Mouse (Mus musculus): ENCODE data around the gene Krtcap3. TPM values are rescaled to one million over a fixed set of nuclear protein-coding genes. Genes with fewer than 3 reads are reported as not detected.

Krtcap3 gene
- polyA plus RNA-seq, 1 experiment from 2014 or later = 2.6 TPM

DNA sequence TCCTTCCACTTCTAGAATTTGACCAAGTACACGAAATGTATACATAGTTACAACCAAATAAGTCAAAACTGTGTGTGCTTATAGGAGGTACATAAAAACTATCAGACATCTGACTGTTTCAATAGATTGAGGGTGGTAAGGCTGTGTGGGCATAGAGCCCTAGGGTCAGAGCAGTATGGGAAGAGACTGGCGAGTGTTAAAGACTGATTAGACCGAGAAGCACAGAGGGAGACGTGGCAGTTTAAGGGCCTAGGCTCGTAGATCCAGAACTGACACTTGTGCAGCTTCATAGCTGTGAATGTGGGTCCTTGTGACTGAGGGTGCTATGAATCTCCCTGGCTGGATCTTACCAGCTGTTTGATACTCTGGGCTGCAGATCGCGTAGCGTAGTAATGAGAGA, 3.4 kb downstream of the Krtcap3 start:
- no peak for ATAC-seq (ENCODE audit: low FRiP score, low read depth)

DNA sequence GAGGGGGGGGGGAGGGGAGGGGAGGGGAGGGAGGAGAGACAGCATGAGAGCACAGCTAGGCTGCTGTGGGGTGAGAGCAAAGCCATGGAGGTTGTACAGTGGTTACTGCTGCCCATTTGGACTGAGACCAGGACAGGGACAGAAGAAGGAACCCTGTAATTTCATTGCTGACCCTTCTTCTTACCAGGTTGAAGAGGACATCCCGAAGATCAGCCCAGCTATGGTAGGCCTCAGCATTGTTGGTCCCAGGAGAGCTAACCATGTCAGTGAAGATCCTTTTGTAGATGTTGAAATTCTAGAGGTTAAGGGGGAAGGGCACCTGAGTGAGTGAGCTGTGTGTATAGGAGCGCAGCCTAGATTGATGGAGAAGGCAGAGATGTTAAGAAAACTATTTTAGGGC, 3.9 kb downstream of the Krtcap3 start:
- WGBS = 97% methylated on average over 2 of the region's 2 CpGs
- peaks cover 61% of the 10 kb centered on the region for H3K36me3 ChIP-seq
- no peaks in the 10 kb centered on the region for H3K27me3 ChIP-seq
- no peak overlapping the region for H3K9ac ChIP-seq
- peaks cover 6% of the 10 kb centered on the region; the same call in 1 of the 2 replicates for H3K4me1 ChIP-seq (replicated peaks)
- no peak overlapping the region for H3K27ac ChIP-seq (replicated peaks)
- H3K4me2 ChIP-seq = no peak overlapping the region
- no peak for ATAC-seq (ENCODE audit: low FRiP score, low read depth)
- no peaks in the 10 kb centered on the region for H3K9me3 ChIP-seq
- H3K4me3 ChIP-seq = no peak overlapping the region

More for the DNA sequence above, 3.4 kb downstream of the Krtcap3 start:
- Histone ChIP-seq H3K4me1 (replicated peaks) (peaks cover 6% of the 10 kb centered on the region; the same call in 1 of the 2 replicates), H3K36me3 (peaks cover 61% of the 10 kb centered on the region), H3K27me3 (no peaks in the 10 kb centered on the region), H3K9ac (no peak overlapping the region), H3K9me3 (no peaks in the 10 kb centered on the region), H3K27ac (replicated peaks) (no peak overlapping the region), H3K4me3 (no peak overlapping the region), H3K4me2 (no peak overlapping the region)
- WGBS = 90% methylated on average over 8 of the region's 8 CpGs

DNA sequence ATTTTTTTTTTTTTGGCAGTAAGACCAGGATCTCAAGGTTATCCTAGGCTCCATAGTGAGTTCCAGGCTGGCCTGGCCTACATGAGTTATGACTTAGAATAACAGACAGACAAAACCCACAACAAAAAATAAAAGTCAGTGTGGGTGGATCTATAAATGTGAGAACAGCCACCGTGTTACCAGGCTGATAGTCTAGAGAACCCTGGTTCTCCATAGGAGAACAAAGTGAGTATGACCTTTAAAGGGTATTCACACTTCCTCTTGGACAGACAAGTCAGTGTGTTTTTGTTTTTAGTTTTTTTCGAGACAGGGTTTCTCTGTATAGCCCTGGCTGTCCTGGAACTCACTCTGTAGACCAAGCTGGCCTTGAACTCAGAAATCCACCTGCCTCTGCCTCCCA, 4.5 kb downstream of the Krtcap3 start:
- H3K4me1 ChIP-seq (replicated peaks) = peaks cover 6% of the 10 kb centered on the region; the same call in 1 of the 2 replicates
- no peak overlapping the region for H3K4me3 ChIP-seq
- H3K9ac ChIP-seq = no peak overlapping the region
- H3K9me3 ChIP-seq = no peaks in the 10 kb centered on the region
- H3K4me2 ChIP-seq = no peak overlapping the region
- no peaks in the 10 kb centered on the region for H3K27me3 ChIP-seq
- H3K36me3 ChIP-seq = peaks cover 61% of the 10 kb centered on the region
- no peak for ATAC-seq (ENCODE audit: low FRiP score, low read depth)
- WGBS = 87% methylated on average over 2 of the region's 2 CpGs
- H3K27ac ChIP-seq (replicated peaks) = no peak overlapping the region

DNA sequence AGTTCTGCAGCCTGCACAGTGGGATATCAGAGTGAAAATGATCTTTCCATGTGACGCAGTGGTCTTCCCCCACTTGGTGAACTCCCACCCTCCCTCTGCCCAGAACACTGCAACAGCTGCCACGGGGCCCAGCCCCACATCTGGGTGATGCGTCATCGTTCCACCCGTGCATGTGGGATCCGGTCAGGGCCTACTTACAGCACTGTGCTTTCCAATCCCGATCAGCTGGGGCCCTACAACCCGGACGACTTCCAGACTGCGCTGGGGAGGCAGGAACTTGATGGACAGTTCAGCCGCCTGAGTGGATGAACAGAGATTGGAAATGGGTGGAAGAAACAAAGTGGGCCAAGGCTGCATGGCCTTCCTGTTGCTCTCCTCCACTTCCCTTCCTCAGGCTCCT, 6.1 kb downstream of the Krtcap3 start:
- no peaks in the 10 kb centered on the region for H3K4me1 ChIP-seq (replicated peaks)
- WGBS = 89% methylated on average over 11 of the region's 11 CpGs
- H3K27me3 ChIP-seq = no peaks in the 10 kb centered on the region
- H3K9me3 ChIP-seq = no peaks in the 10 kb centered on the region
- ATAC-seq (ENCODE audit: low FRiP score, low read depth) = no peak
- H3K4me3 ChIP-seq = no peak overlapping the region
- H3K4me2 ChIP-seq = no peak overlapping the region
- no peak overlapping the region for H3K9ac ChIP-seq
- H3K27ac ChIP-seq (replicated peaks) = no peak overlapping the region
- H3K36me3 ChIP-seq = peaks cover 64% of the 10 kb centered on the region

DNA sequence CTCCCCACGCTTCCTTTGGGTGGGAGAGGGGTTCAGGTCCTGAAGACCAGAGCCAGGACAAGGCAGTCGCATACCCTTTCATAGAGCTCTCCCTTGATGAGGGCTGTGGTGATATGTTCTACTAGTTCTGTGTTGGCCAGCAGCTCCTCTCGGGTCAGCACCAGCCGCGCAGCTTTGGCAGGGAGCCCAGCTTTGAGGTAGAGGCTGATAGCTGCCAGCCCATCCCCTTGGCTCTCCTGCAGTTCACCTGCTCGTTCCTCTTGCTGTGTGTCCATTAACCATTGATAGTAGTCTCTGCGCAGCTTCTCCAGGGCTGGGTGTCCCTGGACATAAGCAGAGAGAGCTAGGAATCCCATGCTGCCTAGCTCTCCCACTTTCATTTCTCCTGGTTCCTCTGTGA, 14.6 kb downstream of the Krtcap3 start:
- no peaks in the 10 kb centered on the region for H3K4me1 ChIP-seq (replicated peaks)
- peaks cover 82% of the 10 kb centered on the region for H3K36me3 ChIP-seq
- no peak overlapping the region for H3K4me3 ChIP-seq
- ATAC-seq (ENCODE audit: low FRiP score, low read depth) = no peak
- no peaks in the 10 kb centered on the region for H3K9me3 ChIP-seq
- WGBS = 87% methylated on average over 7 of the region's 7 CpGs
- H3K27ac ChIP-seq (replicated peaks) = no peak overlapping the region
- H3K9ac ChIP-seq = no peak overlapping the region
- no peak overlapping the region for H3K4me2 ChIP-seq
- H3K27me3 ChIP-seq = no peaks in the 10 kb centered on the region

DNA sequence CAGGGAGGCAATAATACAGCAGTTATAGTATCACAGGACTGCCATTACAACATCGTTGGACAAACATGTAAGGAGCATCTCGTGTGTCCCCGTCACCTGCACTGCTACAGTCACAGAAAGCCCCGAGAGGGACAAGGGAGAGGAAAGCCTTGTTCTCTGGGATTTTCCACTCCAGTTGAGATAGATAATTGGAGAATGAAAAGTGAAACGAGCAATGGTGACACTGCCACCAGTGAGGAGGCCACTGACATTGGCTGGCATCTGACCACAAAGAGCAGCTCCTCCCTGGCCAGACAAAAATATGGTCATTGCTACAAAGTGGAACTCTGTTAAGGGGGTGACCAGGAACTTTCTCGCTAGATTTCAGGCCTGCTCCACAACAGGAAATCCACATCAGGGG, 16.2 kb downstream of the Krtcap3 start:
- no peaks in the 10 kb centered on the region for H3K27me3 ChIP-seq
- no peak overlapping the region for H3K27ac ChIP-seq (replicated peaks)
- H3K4me3 ChIP-seq = no peak overlapping the region
- H3K36me3 ChIP-seq = peaks cover 74% of the 10 kb centered on the region
- no peak for ATAC-seq (ENCODE audit: low FRiP score, low read depth)
- H3K9ac ChIP-seq = no peak overlapping the region
- H3K4me2 ChIP-seq = no peak overlapping the region
- WGBS = 62% methylated on average over 6 of the region's 6 CpGs
- H3K4me1 ChIP-seq (replicated peaks) = no peaks in the 10 kb centered on the region
- no peaks in the 10 kb centered on the region for H3K9me3 ChIP-seq

DNA sequence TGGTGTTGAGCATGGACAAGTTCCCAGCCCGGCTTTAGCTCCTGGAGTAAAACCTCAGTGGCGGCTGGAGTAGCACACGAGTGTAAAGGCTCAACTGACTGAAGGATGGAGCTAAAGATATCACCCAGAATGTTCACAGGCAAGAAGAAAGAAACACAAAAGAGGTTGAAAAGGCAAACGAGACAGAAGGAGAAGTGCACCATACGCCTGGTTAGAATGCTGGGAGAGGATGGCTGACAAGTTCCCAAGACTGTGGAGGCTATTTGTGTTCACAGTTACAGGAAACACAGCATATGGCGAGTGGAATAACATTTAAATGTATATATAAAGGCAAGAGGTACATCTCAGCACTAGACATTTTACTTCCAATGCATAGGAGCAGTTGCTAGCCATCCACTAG, 21.5 kb downstream of the Krtcap3 start:
- no peak overlapping the region for H3K4me2 ChIP-seq
- H3K4me3 ChIP-seq = no peak overlapping the region
- no peak overlapping the region for H3K9ac ChIP-seq
- H3K36me3 ChIP-seq = peaks cover 57% of the 10 kb centered on the region
- H3K9me3 ChIP-seq = no peaks in the 10 kb centered on the region
- no peaks in the 10 kb centered on the region for H3K27me3 ChIP-seq
- 92% methylated on average over 6 of the region's 6 CpGs for WGBS
- ATAC-seq (ENCODE audit: low FRiP score, low read depth) = no peak
- H3K27ac ChIP-seq (replicated peaks) = no peak overlapping the region
- no peaks in the 10 kb centered on the region for H3K4me1 ChIP-seq (replicated peaks)

DNA sequence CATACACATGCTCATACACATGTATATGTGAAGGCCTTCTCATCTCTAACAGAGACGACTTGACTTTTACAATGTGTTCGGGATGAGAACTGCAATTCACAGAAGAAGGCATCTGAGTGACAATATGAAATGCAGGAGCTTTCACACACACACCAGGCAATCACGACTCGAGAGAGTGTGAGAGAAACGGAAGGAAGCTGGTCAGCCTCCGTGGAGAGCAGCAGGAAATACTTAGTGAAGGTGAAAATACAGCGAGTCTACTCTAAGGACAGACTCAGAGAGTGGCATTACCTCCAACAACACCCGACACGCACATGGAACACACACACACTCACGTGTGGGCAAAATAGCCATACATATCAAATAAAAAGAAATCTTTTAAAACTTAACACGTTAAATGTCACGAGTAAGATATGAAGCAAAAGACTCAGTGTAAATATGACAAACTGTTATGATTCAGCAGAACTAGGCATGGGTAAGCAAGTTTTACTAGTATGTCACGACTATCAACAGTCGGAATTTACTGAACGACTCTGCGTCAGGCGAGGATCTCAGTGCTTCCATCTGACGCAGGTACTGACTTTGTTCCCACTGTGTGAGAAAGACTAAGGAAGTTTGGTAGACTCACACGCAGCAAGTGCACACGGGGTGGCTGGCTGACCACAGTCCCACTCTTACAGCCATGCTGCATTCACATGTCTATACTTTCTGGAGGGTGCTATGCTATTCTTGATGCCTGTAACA, 27.9 kb downstream of the Krtcap3 start:
- ATAC-seq (ENCODE audit: low FRiP score, low read depth) = no peak
- Histone ChIP-seq H3K9me3 (no peaks in the 10 kb centered on the region), H3K36me3 (peaks cover 80% of the 10 kb centered on the region)

DNA sequence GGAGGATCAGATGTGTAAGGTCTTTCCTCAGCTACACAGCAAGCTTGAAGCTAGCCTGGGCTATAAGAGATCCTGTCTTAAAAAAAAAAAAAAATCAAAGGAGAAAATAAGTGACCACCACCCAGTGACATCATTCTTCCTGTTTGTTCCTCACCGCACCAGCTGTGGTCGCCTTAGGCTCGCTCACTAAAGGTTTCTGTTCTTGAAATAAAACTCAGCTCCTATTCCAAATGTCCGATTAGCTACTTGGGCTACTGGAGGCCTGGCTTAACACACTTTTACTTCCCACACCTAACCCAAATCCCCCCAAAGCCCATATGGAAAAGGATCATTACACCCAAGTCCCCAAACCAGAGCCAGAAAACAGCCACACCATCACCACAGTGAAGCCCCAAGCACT, 36.7 kb downstream of the Krtcap3 start:
- H3K27me3 ChIP-seq = no peaks in the 10 kb centered on the region
- peaks cover 23% of the 10 kb centered on the region for H3K4me1 ChIP-seq (replicated peaks)

More for the DNA sequence above, 27.9 kb downstream of the Krtcap3 start:
- H3K4me3 ChIP-seq = no peak overlapping the region
- no peak overlapping the region for H3K4me2 ChIP-seq
- no peaks in the 10 kb centered on the region for H3K4me1 ChIP-seq (replicated peaks)
- no peak overlapping the region for H3K9ac ChIP-seq
- H3K27me3 ChIP-seq = no peaks in the 10 kb centered on the region
- WGBS = 90% methylated on average over 20 of the region's 20 CpGs
- no peak overlapping the region for H3K27ac ChIP-seq (replicated peaks)

DNA sequence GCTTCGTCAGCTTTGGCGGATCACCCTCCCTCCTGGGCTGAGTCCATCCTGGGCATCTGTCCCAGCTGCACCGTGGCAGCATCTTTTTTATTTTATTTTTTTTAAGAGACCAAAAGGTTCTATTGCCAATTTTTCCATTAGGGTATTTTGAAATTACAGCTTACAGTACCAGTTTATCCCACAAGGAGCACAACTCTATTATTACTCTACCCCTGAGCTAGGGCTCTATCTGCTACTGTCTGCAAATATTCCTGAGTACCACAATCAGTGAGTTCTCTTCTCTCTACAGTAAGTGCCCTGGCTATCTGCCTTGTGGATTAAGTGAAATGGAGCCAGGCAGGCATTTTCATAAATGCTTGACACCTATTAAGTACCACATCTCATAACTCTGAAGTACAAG, 37.2 kb downstream of the Krtcap3 start:
- peaks cover 32% of the 10 kb centered on the region for H3K36me3 ChIP-seq
- no peak overlapping the region for H3K4me3 ChIP-seq
- no peaks in the 10 kb centered on the region for H3K9me3 ChIP-seq
- no peak overlapping the region for H3K9ac ChIP-seq
- ATAC-seq (ENCODE audit: low FRiP score, low read depth) = no peak
- peaks cover 25% of the 10 kb centered on the region for H3K4me1 ChIP-seq (replicated peaks)
- WGBS = 71% methylated on average over 3 of the region's 3 CpGs
- no peak overlapping the region for H3K27ac ChIP-seq (replicated peaks)
- no peaks in the 10 kb centered on the region for H3K27me3 ChIP-seq
- H3K4me2 ChIP-seq = no peak overlapping the region

More for the DNA sequence above, 36.7 kb downstream of the Krtcap3 start:
- Histone ChIP-seq H3K4me2 (no peak overlapping the region), H3K27ac (replicated peaks) (no peak overlapping the region), H3K4me3 (no peak overlapping the region), H3K9me3 (no peaks in the 10 kb centered on the region), H3K9ac (no peak overlapping the region), H3K36me3 (peaks cover 37% of the 10 kb centered on the region)
- 88% methylated on average over 4 of the region's 4 CpGs for WGBS
- no peak for ATAC-seq (ENCODE audit: low FRiP score, low read depth)

DNA sequence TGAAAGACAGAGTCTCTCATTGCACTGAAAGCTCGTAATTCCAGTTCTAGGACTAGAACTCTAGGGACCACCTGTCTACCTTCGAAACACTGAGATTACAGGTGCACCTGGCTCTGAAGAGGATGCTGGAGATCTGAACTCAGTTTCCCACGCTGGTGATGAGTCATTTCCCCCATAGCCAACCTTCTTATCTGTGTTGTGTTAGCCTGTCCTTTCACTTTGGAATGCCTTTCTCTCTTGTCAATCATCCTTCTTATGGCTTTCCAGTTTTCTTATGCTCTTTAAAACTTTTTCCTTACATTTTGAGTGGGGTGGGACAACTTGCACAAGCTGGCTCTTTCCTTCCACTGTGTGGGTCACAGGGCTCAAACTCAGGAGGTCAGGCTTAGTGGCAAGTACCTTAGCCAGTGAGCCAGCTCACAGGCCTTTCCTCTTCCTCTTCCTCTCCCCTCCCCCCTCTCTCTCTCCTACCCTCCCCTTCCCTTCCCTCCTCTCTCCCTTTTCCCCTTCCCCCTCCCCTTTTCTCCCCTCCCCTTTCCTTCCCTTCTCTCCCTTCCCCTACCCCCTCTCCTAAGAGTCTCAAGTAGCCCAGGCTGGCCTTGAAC, 38.2 kb downstream of the Krtcap3 start:
- H3K4me1 ChIP-seq (replicated peaks) = peaks cover 36% of the 10 kb centered on the region
- ATAC-seq (ENCODE audit: low FRiP score, low read depth) = no peak
- no peak overlapping the region for H3K4me3 ChIP-seq
- H3K27ac ChIP-seq (replicated peaks) = no peak overlapping the region
- H3K27me3 ChIP-seq = no peaks in the 10 kb centered on the region
- H3K4me2 ChIP-seq = peak overlapping the region; percentile 81
- H3K9ac ChIP-seq = no peak overlapping the region
- 84% methylated on average over 3 of the region's 3 CpGs for WGBS
- no peaks in the 10 kb centered on the region for H3K9me3 ChIP-seq
- peaks cover 23% of the 10 kb centered on the region for H3K36me3 ChIP-seq

DNA sequence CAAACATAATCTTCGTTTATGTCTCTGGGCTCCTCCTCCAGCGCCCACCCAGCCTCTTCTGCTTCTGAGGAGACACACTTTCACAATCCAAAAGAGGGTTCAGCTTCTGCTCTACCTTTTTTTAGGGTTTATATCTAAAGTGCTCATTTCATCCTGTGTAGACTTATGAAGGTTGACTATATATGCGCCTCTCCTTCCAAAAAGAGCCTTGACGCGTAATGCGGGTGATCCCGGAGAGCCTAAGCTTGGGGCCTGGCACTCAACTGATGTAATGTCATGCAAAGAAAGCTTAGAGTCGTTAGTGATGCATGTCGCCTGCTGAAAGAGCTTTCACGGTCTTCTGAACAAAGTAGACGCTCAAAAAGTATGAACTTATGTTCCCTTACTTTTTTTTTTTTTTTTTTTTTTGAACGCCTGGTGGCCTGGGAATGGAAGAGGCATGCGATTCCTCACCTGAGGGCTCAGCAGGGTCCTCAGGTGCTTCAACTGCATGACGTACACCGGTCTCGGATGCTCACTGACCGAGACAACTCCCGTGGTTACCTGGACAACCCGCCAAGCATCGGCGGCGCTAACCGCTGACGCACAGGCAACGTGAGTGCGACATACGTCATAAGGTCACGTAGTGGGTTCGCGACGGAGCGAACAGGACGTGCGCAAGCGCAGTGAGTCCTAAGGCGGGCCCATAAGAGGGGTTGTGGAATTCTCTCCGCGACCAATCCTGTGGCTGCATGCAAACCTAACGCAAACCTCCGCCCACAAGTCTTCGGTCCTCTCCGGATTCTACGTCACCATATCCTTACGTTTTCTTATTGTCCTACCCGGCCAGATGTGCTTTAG, 39.2 kb downstream of the Krtcap3 start, which contains the start of gene Ift172:
Ift172 (minus strand) TSS at position 596 of the 840 bp plus-strand sequence.
- Histone ChIP-seq H3K9me3 (no peaks in the 10 kb centered on the region), H3K27ac (replicated peaks) (peak within 1 kb of the TSS; percentile 88), H3K36me3 (peaks cover 14% of the 10 kb centered on the region), H3K4me3 (peak within 1 kb of the TSS; percentile 54), H3K4me2 (peak within 1 kb of the TSS; percentile 81), H3K9ac (peak within 1 kb of the TSS; percentile 51), H3K27me3 (no peaks in the 10 kb centered on the region), H3K4me1 (replicated peaks) (peaks cover 40% of the 10 kb centered on the region)
- 3% methylated on average over 45 of the region's 45 CpGs for WGBS
- ATAC-seq (ENCODE audit: low FRiP score, low read depth) = peak; percentile 93
